Mouse (Mus musculus) lung, embryonic 14.5 days (tissue): ENCODE data around the gene 2610301B20Rik. TPM values are rescaled to one million over a fixed set of nuclear protein-coding genes. Genes with fewer than 3 reads are reported as not detected.
"Not testable (repeated sequence)": the region's sequence is repeated elsewhere in the genome, so short reads cannot be mapped to it uniquely, and the experiment has no call there.

Experiments
- ATAC-seq: fragments of 200-750 bp; cut with Nextera tagmentation; 2 replicates; pipeline ENCODE4 v1.8.0; 2017; ENCODE audit warnings: mild to moderate bottlenecking, moderate TSS enrichment, moderate library complexity; ENCODE audit not compliant: insufficient read depth
- DNase-seq: peaks from one replicate; pipeline ENCODE4 v3.0.0-alpha.2; 2015
- H3K27ac ChIP-seq: fragments of 300-500 bp; sonication (generic); 2 replicates; pipeline ENCODE4 v1.5.1; 2014; ENCODE audit warnings: low read depth, mild to moderate bottlenecking, moderate library complexity
- H3K27me3 ChIP-seq: fragments of 300-500 bp; sonication (generic); 2 replicates; pipeline ENCODE4 v1.6.1; 2014; ENCODE audit warnings: low read length, control low read depth; ENCODE audit not compliant: insufficient read depth
- H3K36me3 ChIP-seq: fragments of 300-500 bp; sonication (generic); 2 replicates; pipeline ENCODE4 v1.6.1; 2014; ENCODE audit warnings: control low read depth; ENCODE audit not compliant: insufficient read depth
- H3K4me1 ChIP-seq: fragments of 300-500 bp; sonication (generic); 2 replicates; pipeline ENCODE4 v1.6.1; 2014; ENCODE audit warnings: antibody characterized with exemption, control low read depth; ENCODE audit not compliant: insufficient read depth
- H3K4me2 ChIP-seq: fragments of 300-500 bp; sonication (generic); 2 replicates; pipeline ENCODE4 v1.6.1; 2014; ENCODE audit warnings: mild to moderate bottlenecking
- H3K4me3 ChIP-seq: fragments of 300-500 bp; sonication (generic); 2 replicates; pipeline ENCODE4 v1.5.1; 2014; ENCODE audit warnings: low read depth, low read length
- H3K9ac ChIP-seq: fragments of 300-500 bp; sonication (generic); 2 replicates; pipeline ENCODE4 v1.6.1; 2014
- H3K9me3 ChIP-seq: fragments of 300-500 bp; sonication (generic); 2 replicates; pipeline ENCODE4 v1.6.1; 2016; ENCODE audit warnings: low read depth, low read length, control low read depth
- CTCF ChIP-seq: IDR thresholded peaks from 2 replicates; pipeline ENCODE4 v1.5.1; 2016; ENCODE audit warnings: antibody characterized with exemption, low read depth
- WGBS: fragments of 180-500 bp; shearing (Covaris S2); extraction: QIAGEN DNeasy Blood & Tissue Kit; methylation state at CpG from one replicate; pipeline ENCODE4 v1.1.7; 2014; 5-methylcytosine and 5-hydroxymethylcytosine counted together
- polyA plus RNA-seq: library from polyadenylated mRNA; unstranded; fragments of >200 nt; fragmentation: Nextera tagmentation; extraction: Ambion mirVana; gene quantifications from 2 replicates; pipeline ENCODE4 v1.2.1, GENCODE M21; 2014

The 2610301B20Rik gene
- polyA plus RNA-seq, 1 experiment from 2014 or later, result 29.3 TPM

- no peak for TF ChIP-seq CTCF
- peak; percentile 44 for DNase-seq
- H3K4me3 ChIP-seq, result peak overlapping the region; percentile 73
- peak overlapping the region; percentile 75 for H3K4me2 ChIP-seq
- H3K4me1 ChIP-seq, result peaks cover 5% of the 10 kb centered on the region; the same call in 1 of the 2 replicates
- H3K36me3 ChIP-seq, result no peaks in the 10 kb centered on the region
- peak overlapping the region; percentile 22; the same call in 1 of the 2 replicates for H3K27ac ChIP-seq
- ATAC-seq, result no peak
- H3K27me3 ChIP-seq, result no peaks in the 10 kb centered on the region
- H3K9me3 ChIP-seq, result no peaks in the 10 kb centered on the region
- peak overlapping the region; percentile 85 for H3K9ac ChIP-seq
Observed at GRCm38 (mm10) chr4:10875407-10875806, 1.1 kb downstream of the 2610301B20Rik start.

GRCm38 (mm10) chr4:10877057-10877456 lies 2.8 kb downstream of the 2610301B20Rik start:
- Histone ChIP-seq H3K4me1 (peaks cover 5% of the 10 kb centered on the region; the same call in 1 of the 2 replicates), H3K27me3 (no peaks in the 10 kb centered on the region), H3K36me3 (no peaks in the 10 kb centered on the region), H3K9ac (no peak overlapping the region), H3K27ac (no peak overlapping the region), H3K4me2 (no peak overlapping the region), H3K9me3 (no peaks in the 10 kb centered on the region), H3K4me3 (no peak overlapping the region)
- no peak for ATAC-seq
- DNase-seq, result no peak
- no peak for TF ChIP-seq CTCF
- 94% methylated on average over 1 of the region's 1 CpGs for WGBS

- H3K4me1 ChIP-seq, result no peaks in the 10 kb centered on the region
- H3K27ac ChIP-seq, result no peak overlapping the region
- H3K36me3 ChIP-seq, result peaks cover 31% of the 10 kb centered on the region
- ATAC-seq, result no peak
- no peaks in the 10 kb centered on the region for H3K27me3 ChIP-seq
- H3K4me3 ChIP-seq, result no peak overlapping the region
- H3K4me2 ChIP-seq, result no peak overlapping the region
- WGBS, result 83% methylated on average over 8 of the region's 8 CpGs
- DNase-seq, result peak; percentile 65
- no peak for TF ChIP-seq CTCF
- H3K9me3 ChIP-seq, result no peaks in the 10 kb centered on the region; the same call in 1 of the 2 replicates
- no peak overlapping the region for H3K9ac ChIP-seq
Observed at GRCm38 (mm10) chr4:10883740-10884408, 9.6 kb downstream of the 2610301B20Rik start.

GRCm38 (mm10) chr4:10888835-10889234 lies 14.5 kb downstream of the 2610301B20Rik start:
- Histone ChIP-seq H3K4me3 (no peak overlapping the region), H3K9me3 (peaks cover 5% of the 10 kb centered on the region; the same call in 1 of the 2 replicates), H3K27me3 (no peaks in the 10 kb centered on the region), H3K4me2 (no peak overlapping the region), H3K9ac (no peak overlapping the region), H3K36me3 (peaks cover 28% of the 10 kb centered on the region), H3K4me1 (no peaks in the 10 kb centered on the region), H3K27ac (no peak overlapping the region)
- 97% methylated on average over 10 of the region's 10 CpGs for WGBS
- no peak for DNase-seq
- ATAC-seq, result no peak
- TF ChIP-seq CTCF, result no peak

- Histone ChIP-seq H3K4me2 (no peak overlapping the region), H3K9ac (no peak overlapping the region), H3K27me3 (no peaks in the 10 kb centered on the region), H3K4me1 (no peaks in the 10 kb centered on the region), H3K9me3 (no peaks in the 10 kb centered on the region), H3K36me3 (peaks cover 13% of the 10 kb centered on the region; the same call in 1 of the 2 replicates), H3K27ac (no peak overlapping the region), H3K4me3 (no peak overlapping the region)
- DNase-seq (no peak), ATAC-seq (no peak)
- TF ChIP-seq CTCF, result no peak
- WGBS, result 83% methylated on average over 4 of the region's 4 CpGs
Observed at GRCm38 (mm10) chr4:10896262-10896661, 22.0 kb downstream of the 2610301B20Rik start.

- H3K36me3 ChIP-seq, result peaks cover 13% of the 10 kb centered on the region; the same call in 1 of the 2 replicates
- no peak overlapping the region for H3K4me2 ChIP-seq
- no peak overlapping the region for H3K9ac ChIP-seq
- H3K4me3 ChIP-seq, result no peak overlapping the region
- peak; percentile 76 for TF ChIP-seq CTCF
- H3K9me3 ChIP-seq, result no peaks in the 10 kb centered on the region
- no peaks in the 10 kb centered on the region for H3K4me1 ChIP-seq
- no peak overlapping the region for H3K27ac ChIP-seq
- peak; percentile 86 for DNase-seq
- H3K27me3 ChIP-seq, result no peaks in the 10 kb centered on the region
- ATAC-seq, result peak; percentile 79
Observed at GRCm38 (mm10) chr4:10896859-10897258, 22.6 kb downstream of the 2610301B20Rik start.

GRCm38 (mm10) chr4:10905234-10905801 lies 31.0 kb downstream of the 2610301B20Rik start:
- Histone ChIP-seq H3K9ac (no peak overlapping the region; the same call in 1 of the 2 replicates), H3K27me3 (no peaks in the 10 kb centered on the region), H3K9me3 (no peaks in the 10 kb centered on the region), H3K4me2 (peak overlapping the region; percentile 45), H3K4me1 (peaks cover 8% of the 10 kb centered on the region; the same call in 1 of the 2 replicates), H3K27ac (no peak overlapping the region), H3K4me3 (peak overlapping the region; percentile 2; the same call in 1 of the 2 replicates), H3K36me3 (no peaks in the 10 kb centered on the region)
- no peak for TF ChIP-seq CTCF
- DNase-seq (peak; percentile 80), ATAC-seq (peak; percentile 83)
- 7% methylated on average over 13 of the region's 13 CpGs for WGBS

GRCm38 (mm10) chr4:10911417-10911816 lies 37.1 kb downstream of the 2610301B20Rik start:
- H3K9me3 ChIP-seq, H3K4me1 ChIP-seq, H3K9ac ChIP-seq, H3K4me2 ChIP-seq, H3K4me3 ChIP-seq, H3K27ac ChIP-seq, H3K36me3 ChIP-seq, H3K27me3 ChIP-seq, ATAC-seq: not testable (repeated sequence)
- WGBS, result 35% methylated on average over 7 of the region's 7 CpGs
- DNase-seq, result peak; percentile 17
